Mouse (Mus musculus) bone marrow macrophage, adult 2 months (primary cell): ENCODE measurements around the gene Stx16.

Source experiments
- CTCF ChIP-seq: IDR thresholded peaks from 2 replicates; pipeline ENCODE4 v1.5.1; 2012; ENCODE audit warnings: low read depth, mild to moderate bottlenecking, low read length, moderate library complexity
- POLR2A ChIP-seq: IDR thresholded peaks from 2 replicates; pipeline ENCODE4 v1.6.1; 2012; ENCODE audit warnings: mild to moderate bottlenecking, low read depth, low read length, borderline replicate concordance

GRCm38 (mm10) chr2:174119259-174119658 lies 43.2 kb downstream of the Stx16 start:
- TF ChIP-seq POLR2A = no peak
- no peak for TF ChIP-seq CTCF
